Mouse (Mus musculus) heart, adult 8-10 months (tissue): ENCODE data around the gene Arhgap27. TPM values are rescaled to one million over a fixed set of nuclear protein-coding genes. Genes with fewer than 3 reads are reported as not detected.
"Not testable (repeated sequence)": the region's sequence is repeated elsewhere in the genome, so short reads cannot be mapped to it uniquely, and the experiment has no call there.

ENCODE experiments used
- DNase-seq: peaks from one replicate; pipeline ENCODE4 v3.0.0; 2022; ENCODE audit warnings: low spot score
- total RNA-seq, 4 experiments: library from RNA; stranded (reverse); gene quantifications; 2 replicates each; pipeline ENCODE4 v1.2.4; 2022

Arhgap27 gene
- total RNA-seq, 4 experiments from 2014 or later, result 11.9 to 20.4 (median 13.3) TPM

DNA sequence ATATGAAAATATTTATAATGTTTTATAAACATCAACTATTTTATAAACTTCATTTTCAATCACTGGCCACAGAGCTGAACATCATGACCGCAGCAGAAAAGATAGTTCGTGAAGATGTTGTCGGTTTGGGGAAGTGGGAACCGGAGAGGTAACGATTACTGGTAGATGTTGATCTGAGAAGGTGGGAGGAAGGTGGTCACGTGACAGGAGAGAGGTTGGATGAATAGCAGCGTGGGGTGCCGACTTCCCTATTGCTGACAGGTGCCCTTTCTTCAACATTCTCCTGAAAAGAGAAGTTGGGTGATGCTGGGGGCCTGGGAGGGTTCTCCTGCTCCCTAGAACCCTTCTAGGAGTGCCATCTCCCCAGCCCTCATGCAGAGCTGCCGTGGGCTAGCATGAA lies 59.0 kb downstream of the Arhgap27 start:
- no peak for DNase-seq

DNA sequence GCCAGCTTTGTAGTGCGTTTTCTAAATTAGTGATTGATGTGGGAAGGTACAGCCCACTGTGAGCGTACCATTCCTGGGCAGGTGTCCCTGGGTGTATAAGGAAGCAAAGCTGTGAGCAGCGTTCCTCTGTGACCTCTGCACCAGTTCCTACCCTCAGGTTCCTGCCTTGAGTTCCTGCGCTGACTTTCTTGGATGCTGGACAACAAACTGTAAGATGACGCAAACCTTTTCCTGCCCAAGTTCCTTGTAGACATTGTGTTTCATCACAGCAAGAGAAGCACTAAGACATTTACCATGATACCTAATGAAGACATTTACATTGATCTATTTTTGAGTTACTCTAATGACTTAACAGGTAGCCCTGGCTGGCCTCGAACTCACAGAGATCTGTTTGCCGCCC lies 68.7 kb downstream of the Arhgap27 start:
- DNase-seq, result no peak

DNA sequence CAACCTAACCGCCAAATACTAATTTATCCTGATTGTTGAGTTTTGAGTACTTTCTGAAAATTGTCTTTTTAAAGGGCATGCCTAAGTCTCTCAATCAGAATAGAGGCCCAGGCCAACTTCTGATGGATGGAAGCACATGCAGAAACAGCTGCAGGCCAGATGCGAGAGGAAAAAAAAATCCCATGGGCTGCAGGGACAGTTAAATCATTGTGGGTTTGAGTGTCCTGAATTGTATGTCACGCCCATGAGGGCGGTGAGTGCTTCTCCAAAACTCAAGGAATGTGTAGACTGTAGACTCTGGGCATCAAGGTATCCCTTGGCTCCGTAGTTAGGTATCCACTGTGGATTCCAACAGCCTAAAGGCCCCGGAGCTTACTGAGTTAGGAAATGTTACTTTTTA lies 69.4 kb downstream of the Arhgap27 start:
- DNase-seq, result peak; percentile 46

DNA sequence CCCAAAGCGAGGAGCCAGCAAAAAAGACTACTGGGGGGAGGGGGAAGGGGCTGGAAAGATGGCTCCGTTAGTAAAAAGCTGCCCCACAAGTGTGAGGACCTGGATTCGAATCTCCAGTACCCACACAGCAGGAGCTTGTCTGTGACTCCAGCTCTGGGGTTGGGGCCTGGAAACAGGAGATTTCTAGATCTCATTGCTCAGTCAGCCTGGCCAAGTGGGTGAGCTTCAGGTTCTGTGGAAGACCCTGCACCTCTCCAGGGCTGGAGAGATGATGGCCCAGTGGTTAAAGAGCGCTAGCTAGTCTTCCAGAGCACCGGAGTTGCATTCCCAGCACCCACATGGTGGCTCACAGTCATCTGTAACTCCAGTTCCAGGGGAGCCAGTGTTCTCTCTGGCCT lies 70.6 kb downstream of the Arhgap27 start:
- no peak for DNase-seq

DNA sequence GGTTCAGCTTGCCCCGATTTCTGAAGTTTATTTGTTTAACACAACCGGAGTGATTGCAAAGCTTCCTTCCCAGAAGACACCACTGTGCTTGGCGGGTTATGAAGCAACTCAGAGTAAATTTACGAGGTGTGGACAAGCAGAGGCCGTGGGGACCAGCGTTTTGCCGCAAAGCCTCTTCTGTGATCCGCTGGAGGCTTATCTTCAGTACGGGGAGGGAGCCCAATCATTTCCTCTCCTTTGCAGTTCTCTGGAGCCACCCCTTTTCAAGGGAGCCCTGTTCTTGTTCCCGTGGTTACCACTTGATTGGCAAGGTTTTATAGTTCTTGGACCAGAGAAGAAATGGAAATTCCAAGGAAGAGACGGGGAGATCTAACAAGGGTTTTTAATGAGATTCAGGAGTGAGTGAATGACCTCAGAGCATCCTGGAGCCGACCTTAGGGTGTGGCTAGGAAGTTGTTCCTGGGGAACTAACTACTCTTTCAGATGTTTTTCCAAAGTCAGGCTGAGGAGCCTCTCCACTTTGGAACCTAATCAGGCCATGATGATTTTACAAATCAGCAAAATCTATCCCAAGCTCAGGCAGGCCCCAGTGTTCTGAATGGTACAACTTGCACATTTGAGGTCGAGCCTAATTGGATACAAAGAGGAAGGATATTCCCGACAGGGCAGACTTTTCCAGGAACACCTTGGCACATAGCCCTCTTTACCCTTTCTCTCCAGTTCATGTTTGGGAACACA lies 71.2 kb downstream of the Arhgap27 start:
- DNase-seq, result peak; percentile 84

DNA sequence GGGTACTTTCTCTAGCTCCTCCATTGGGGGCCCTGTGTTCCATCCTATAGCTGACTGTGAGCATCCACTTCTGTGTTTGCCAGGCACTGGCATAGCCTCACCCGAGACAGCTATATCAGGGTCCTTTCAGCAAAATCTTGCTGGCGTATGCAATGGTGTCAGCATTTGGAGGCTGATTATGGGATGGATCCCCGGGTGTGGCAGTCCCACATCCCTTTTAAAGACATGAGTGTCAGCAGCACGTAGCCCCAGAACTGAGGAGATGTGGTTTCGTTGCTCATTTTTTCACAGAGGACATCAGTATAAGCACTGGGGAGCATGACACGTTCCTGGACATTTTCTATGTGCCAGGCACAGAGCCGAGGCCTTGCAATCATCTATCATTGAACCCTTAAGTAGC lies 72.7 kb downstream of the Arhgap27 start:
- not testable (repeated sequence) for DNase-seq

DNA sequence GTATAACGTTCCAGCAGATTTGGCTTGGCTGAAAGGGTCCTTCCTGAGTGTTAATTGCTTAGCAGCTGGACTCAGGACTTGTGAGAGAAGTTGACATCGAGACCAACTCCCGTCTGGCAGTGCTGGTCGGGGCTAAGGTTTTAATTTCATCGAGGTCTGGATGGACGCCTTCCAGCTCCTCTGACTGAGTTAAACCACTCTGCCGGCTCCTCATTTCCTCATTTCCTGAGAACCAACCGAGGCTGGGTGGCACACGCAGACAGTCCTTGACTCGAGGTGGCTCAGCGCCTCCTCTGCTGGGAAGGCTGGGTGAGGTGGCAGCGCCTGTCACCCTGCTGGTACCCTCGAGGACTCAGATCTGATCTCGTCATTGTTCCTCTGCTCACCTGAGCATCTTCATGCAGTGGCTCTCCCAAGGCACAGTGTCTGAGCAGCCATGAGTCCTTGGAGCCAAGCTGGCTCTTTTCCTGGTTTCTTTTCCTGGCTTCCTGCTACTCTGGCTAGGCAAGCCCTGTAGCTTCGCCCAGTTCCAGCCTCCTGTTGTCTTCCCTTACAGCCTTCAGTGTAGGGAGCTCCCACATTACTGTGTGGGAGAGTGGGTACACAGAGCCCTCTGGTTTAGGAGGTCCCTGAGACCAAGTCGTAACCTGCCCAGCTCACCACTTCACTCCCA lies 75.1 kb downstream of the Arhgap27 start:
- no peak for DNase-seq

DNA sequence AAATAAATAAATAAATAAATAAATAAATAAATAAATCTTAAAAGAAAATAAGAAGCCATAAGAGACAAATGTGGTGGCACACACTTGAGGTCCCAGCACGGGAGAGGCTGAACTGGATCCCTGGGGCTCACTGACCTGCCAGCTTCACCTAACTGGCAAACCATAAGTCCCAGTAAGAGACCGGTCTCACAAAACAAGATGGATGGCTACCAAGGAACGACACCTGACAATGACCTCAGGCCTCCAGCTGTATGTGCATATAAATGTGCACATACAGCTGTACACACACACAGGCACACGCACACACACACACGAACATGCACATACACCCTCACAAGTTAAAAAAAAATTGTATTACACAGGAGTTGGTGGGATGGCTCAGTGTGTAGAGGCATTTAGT lies 76.6 kb downstream of the Arhgap27 start:
- no peak for DNase-seq

DNA sequence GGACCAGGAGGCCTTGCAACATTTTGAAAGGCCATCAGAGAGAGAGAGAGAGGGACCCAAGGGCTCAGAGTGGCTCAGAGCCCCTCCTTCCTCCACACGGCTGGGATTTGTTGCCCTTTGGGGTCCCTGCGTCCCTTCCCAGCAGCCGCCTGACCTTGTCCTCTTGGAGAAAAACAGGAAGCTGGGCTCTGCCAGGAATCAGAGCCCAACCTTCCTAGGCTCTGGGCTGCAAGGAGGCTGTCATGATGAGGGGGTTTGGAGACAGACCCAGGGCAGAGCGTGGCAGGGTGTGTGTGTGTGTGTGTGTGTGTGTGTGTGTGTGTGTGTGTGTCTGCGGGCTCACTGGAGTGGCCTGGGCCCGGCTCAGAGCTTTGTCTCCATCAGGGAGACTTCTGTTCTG lies 77.5 kb downstream of the Arhgap27 start:
- DNase-seq, result no peak

DNA sequence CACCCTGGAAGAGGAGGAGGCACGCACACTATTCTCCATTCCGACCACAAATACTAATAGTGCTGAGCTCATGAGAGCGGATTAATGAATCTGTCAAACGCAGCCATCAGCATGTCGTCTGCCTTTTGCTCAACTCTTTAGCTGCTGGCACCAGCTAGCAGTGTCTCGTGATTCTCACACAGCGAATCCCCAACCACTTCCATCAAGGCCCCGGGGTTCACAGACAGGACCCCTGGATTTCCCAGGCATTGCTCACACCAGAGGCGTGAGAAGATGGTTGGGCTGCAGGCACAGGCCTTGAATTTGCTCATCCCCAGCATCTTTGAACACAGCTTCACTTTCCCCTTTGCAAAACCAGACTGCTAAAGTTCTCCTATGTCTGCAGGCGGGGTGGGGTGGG lies 78.2 kb downstream of the Arhgap27 start:
- DNase-seq, result no peak

DNA sequence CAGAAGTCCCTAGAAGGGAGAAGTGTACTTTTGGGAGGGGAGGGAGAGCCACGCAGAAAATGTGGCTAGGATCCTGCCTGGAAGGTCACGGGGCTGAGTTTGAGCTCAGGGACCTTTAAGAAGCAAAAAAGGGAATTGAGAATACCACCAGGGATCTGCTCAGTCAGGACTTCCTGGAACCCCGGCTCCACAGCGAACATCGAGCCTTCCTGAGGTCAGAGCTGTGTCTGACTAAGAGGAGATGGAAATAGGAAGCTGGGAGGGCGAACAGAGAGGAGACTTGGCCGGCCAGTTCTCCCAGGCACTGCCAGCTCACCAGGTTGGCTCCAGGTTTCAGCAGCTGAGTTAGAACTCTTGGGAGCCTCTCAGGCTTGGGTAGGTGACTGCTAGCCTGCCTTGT lies 81.7 kb downstream of the Arhgap27 start:
- peak; percentile 61 for DNase-seq

Other genes with a start within 250 kb of the Arhgap27 start
- 10 to 100 TPM; 15.9 to 18.6 (median 17.0) TPM for gene Hexim1, start 247.5 kb downstream of the Arhgap27 start, total RNA-seq
- gene Hexim2, start 231.3 kb downstream of the Arhgap27 start, total RNA-seq, result 1 to 10 TPM; 1.2 to 2.0 (median 1.9) TPM
- gene Fmnl1, start 192.6 kb downstream of the Arhgap27 start, total RNA-seq, result 10 to 100 TPM in 3 of 4 experiments, 1 to 10 TPM in 1; 9.3 to 20.1 (median 13.2) TPM
- not detected for gene 1700023F06Rik, start 155.1 kb downstream of the Arhgap27 start, total RNA-seq
- not detected for gene Spata32, start 145.3 kb downstream of the Arhgap27 start, total RNA-seq
- gene Map3k14, start 96.2 kb downstream of the Arhgap27 start, total RNA-seq, result 1 to 10 TPM; 2.7 to 3.9 (median 3.6) TPM
- 10 to 100 TPM; 11.0 to 12.5 (median 11.6) TPM for gene Plekhm1, start 49.0 kb upstream of the Arhgap27 start, total RNA-seq
- not detected for gene Lrrc37a, start 140.9 kb upstream of the Arhgap27 start, total RNA-seq